ENCODE assay signal across 8 mouse cellular contexts in genomic region chr5:142628726-142629662, GRCm38 (mm10). TPM values are rescaled to one million over a fixed set of nuclear protein-coding genes. Genes with fewer than 3 reads are reported as not detected.
A peak's percentile ranks its signal among the peaks of the same experiment; 100 is the strongest.
DNase-seq lines count a peak whose midpoint lies in the region; ATAC-seq and TF ChIP-seq lines count a peak whose summit lies in the region.

No protein-coding gene starts in this region.

- H3K4me3 ChIP-seq in hindbrain, postnatal 0 days (ENCODE audit: low read length) = peak overlapping the region; percentile 73
- H3K4me3 ChIP-seq in left cerebral cortex, adult 2 months = peak overlapping the region; percentile 65

- H3K4me2 ChIP-seq in hindbrain, postnatal 0 days (ENCODE audit: low read depth, low read length) = peak overlapping the region; percentile 82

- WGBS in hindbrain, postnatal 0 days = 2% methylated on average over 69 of the region's 69 CpGs

- peaks cover 16% of the 10 kb centered on the region for H3K36me3 ChIP-seq in hindbrain, postnatal 0 days (ENCODE audit: insufficient read depth, low read length)

- H3K27me3 ChIP-seq in hindbrain, postnatal 0 days (ENCODE audit: insufficient read depth, low read length) = no peaks in the 10 kb centered on the region

- intact Hi-C loops in left cerebral cortex, adult 2 months (cut with DNase I) = loop anchor here (5.0 kb wide), 1 partner anchor 152 kb away; no protein-coding TSS in a partner anchor

- H3K27ac ChIP-seq in hindbrain, postnatal 0 days = peak overlapping the region; percentile 74
- peak overlapping the region; percentile 88 for H3K27ac ChIP-seq in left cerebral cortex, adult 2 months

- H3K9me3 ChIP-seq in hindbrain, postnatal 0 days (ENCODE audit: low read length) = no peaks in the 10 kb centered on the region

- ATAC-seq in hindbrain, postnatal 0 days = peak; percentile 96
- ATAC-seq in megakaryocyte, adult 5-6 weeks (ENCODE audit: poor library complexity, severe bottlenecking) = peak; percentile 94

- H3K9ac ChIP-seq in hindbrain, postnatal 0 days (replicated peaks; ENCODE audit: low read length) = peak overlapping the region; percentile 73

- DNase-seq in T-cell, adult 2 months (ENCODE audit: low spot score) = peak; percentile 99
- DNase-seq in cerebellum, postnatal 36 days = peak; percentile 97 to 98
- peak; percentile 95 for DNase-seq in gastrocnemius, adult 18-20 months (ENCODE audit: low spot score)
- DNase-seq in hindbrain, postnatal 0 days (ENCODE audit: low spot score) = peak; percentile 98
- DNase-seq in left cerebral cortex, adult 2 months (ENCODE audit: extremely low spot score in 1 of 2, low spot score in 2 of 2) = peak; percentile 97
- peak; percentile 97 to 98 for DNase-seq in right cerebral cortex, adult 2 months (ENCODE audit: low spot score in 2 of 2)
- peak; percentile 97 for DNase-seq in urinary bladder, postnatal 14 days (ENCODE audit: low spot score)

- TF ChIP-seq CTCF in hindbrain, postnatal 0 days (IDR thresholded peaks at IDR 0.05; ENCODE audit: low read depth) = no peak
- no peak for TF ChIP-seq CTCF in left cerebral cortex, adult 2 months (IDR thresholded peaks at IDR 0.05)

- H3K4me1 ChIP-seq in hindbrain, postnatal 0 days (ENCODE audit: insufficient read depth, low read length) = peaks cover 5% of the 10 kb centered on the region; the same call in 1 of the 2 replicates

RNA-seq across cellular contexts. Expression of gene Wipi2, which starts 1.5 kb away (rescaled TPM):
- total RNA-seq in gastrocnemius, adult 18-20 months (2021) = 10 to 100 TPM; 30.3 to 32.8 TPM
- 57.3 and 76.5 TPM in 2 replicates for total RNA-seq in hindbrain, postnatal 0 days (2014; rRNA removed)
- 40.0 and 43.3 TPM in 2 replicates for polyA plus RNA-seq in hindbrain, postnatal 0 days (2015; fragmentation: Nextera tagmentation; extraction: Ambion mirVana)
- 100 to 1,000 TPM in 1 of 2 experiments, 10 to 100 TPM in 1; 99.7 to 102 TPM for total RNA-seq in left cerebral cortex, adult 2 months (2021)
- total RNA-seq in megakaryocyte, adult 5-6 weeks (2015) = 15.0 and 16.9 TPM in 2 replicates
- total RNA-seq in megakaryocyte, adult 5-6 weeks (2017) = 20.5 and 26.6 TPM in 2 replicates

RNA-seq across cellular contexts. Expression of gene Mmd2, which starts 20.4 kb away (rescaled TPM):
- not detected for total RNA-seq in gastrocnemius, adult 18-20 months (2021)
- total RNA-seq in hindbrain, postnatal 0 days (2014; rRNA removed) = 171 and 182 TPM in 2 replicates
- polyA plus RNA-seq in hindbrain, postnatal 0 days (2015; fragmentation: Nextera tagmentation; extraction: Ambion mirVana) = 151 and 167 TPM in 2 replicates
- 100 to 1,000 TPM; 103 to 104 TPM for total RNA-seq in left cerebral cortex, adult 2 months (2021)
- not detected in 2 replicates for total RNA-seq in megakaryocyte, adult 5-6 weeks (2015)
- total RNA-seq in megakaryocyte, adult 5-6 weeks (2017) = not detected in 2 replicates

Comparison
In these comparisons a context has a peak if more than half of its experiments do, and no peak if none do; other contexts are left out.
1. Peak in every context shown above with its lines: DNase-seq, ATAC-seq, H3K4me3 ChIP-seq and H3K27ac ChIP-seq.
2. RNA of gene Mmd2, which starts 20.4 kb away (total RNA-seq): 171 to 182 TPM in hindbrain, postnatal 0 days and 103 to 104 TPM in left cerebral cortex, adult 2 months; not detected in gastrocnemius, adult 18-20 months and not detected in megakaryocyte, adult 5-6 weeks; every median in the first group is over 100 times any median in the second.